Mouse (Mus musculus) induced T-regulatory cell, adult 2 months (primary cell): Measurements from ENCODE around the gene Caap1.

ENCODE experiments used
- DNase-seq: peaks from one replicate; pipeline ENCODE4 v3.0.0-alpha.2; 2012; ENCODE audit warnings: low read depth

The Caap1 gene

GRCm38 (mm10) chr4:94556265-94557054 lies at the start of gene Caap1, which contains the start of gene Gm10306:
TSS of gene Caap1 (minus strand) at chr4:94556796.
TSS of gene Gm10306 (plus strand) at chr4:94556546.
- peak; percentile 95 for DNase-seq

DNA sequence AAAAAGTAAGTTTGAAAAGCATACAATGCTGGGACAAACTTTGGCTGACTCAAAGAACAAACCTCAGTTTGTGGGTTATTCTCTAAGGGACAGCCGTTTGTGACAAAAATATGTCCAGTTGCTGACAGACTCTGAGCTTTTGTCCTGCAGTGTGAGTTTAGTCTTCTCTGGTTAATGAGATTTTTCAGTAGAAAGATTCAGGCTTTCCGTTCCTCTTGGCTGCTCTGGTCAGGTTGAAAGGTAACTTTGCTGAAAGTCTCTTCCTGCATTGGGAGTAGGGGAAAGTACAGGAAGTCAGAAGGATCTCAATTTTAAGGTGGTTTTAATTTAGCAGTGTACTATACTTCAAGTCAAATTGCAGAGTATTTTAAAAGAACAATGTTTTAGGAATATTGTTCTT lies 49.0 kb upstream of the Caap1 start:
- DNase-seq: no peak

DNA sequence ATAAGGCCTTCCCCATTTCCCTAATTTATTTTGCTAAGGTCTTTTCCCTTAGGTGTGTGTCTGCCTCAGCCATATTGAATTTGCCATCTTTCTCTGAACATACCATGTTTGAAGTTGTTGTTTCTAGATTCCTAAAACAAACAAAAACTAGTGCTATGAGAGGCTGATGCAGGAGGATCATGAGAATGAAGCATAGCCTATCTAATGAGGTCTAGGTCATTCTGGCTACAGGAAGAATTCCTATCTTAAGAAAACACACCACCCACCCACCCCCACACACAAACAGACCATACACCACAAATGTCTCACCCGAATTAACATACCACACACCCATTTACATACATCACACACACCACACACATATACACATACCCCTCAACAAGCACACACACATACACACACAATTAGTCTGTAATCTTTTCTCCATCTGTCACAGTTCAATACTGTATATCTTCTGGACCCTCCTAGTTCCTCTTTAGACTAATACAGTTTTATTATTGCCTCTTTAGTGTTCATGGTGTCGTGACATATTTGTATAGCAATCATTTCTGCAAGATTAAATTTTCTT lies 47.9 kb upstream of the Caap1 start:
- DNase-seq: no peak

GRCm38 (mm10) chr4:94603031-94603629 lies 46.5 kb upstream of the Caap1 start, which contains the start of gene Plaa:
TSS of gene Plaa (minus strand) at chr4:94603244.
- DNase-seq: peak; percentile 96

DNA sequence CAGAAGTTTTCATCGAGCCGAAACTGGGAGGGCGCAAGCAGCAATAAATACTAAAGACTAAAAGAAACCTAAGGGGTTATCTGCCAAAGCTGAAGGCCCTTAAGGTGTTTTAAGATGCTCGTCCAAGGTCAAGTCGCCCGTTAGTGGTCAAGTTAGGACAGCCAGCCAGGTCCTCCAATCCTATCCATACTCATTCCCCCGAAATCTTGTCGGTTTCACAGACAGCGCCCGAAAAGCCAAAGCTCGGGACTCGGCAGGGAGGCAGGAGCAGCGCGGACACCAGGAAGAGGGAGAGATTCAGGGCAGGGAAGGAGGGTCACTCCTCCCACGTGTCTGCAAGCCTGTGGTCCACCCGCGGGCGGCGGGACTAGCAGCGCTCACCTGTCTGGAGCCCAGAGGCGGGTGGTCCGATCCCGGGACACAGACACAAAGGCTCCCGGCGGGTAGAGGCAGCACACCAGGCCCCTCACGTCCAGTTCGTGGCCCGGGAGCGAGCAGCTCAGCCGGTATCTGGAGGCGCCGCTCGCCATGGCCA lies 46.0 kb upstream of the Caap1 start:
- no peak for DNase-seq

- peak; percentile 53 for DNase-seq
Measured at GRCm38 (mm10) chr4:94601395-94601794, 44.8 kb upstream of the Caap1 start.

DNA sequence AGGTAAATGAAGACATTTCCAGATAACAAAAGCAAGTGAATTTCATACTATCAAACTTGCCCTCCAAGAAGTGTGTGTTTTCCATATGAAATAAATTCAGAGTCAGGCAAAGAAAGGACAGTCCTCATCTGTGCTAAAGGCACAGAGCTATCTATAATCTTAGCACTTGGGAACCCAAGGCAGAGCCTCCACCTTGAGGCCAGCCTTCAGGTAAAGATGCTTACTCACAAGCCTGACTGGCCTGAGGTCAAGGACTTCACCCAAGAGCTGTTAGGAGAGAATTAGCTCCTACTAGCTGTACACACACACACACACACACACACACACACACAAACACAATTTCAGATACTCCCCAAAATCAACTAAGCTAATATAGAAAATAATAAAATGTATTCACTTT lies 36.1 kb upstream of the Caap1 start:
- no peak for DNase-seq

- DNase-seq: no peak
Measured at GRCm38 (mm10) chr4:94591765-94592381, 35.3 kb upstream of the Caap1 start.

- no peak for DNase-seq
Measured at GRCm38 (mm10) chr4:94572677-94573076, 16.1 kb upstream of the Caap1 start.

DNA sequence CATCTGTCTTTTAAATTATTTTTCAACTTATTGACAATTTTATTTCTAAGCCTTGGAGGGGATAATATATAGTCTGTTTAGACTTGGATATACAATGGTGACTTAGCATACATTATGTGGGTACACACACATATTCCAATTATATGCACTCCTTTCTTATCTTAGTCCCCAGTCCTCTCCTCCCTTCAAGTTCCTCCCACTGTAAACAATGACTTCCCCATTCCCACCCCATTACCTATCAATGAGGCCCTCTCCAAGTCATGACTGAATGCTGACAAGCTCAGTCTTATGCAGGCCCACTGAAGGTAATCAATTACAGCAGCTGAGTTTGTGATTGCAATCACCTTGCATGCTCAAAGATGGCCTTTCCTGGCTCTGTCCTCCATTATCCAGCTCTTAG lies 7.7 kb upstream of the Caap1 start:
- DNase-seq: no peak

DNA sequence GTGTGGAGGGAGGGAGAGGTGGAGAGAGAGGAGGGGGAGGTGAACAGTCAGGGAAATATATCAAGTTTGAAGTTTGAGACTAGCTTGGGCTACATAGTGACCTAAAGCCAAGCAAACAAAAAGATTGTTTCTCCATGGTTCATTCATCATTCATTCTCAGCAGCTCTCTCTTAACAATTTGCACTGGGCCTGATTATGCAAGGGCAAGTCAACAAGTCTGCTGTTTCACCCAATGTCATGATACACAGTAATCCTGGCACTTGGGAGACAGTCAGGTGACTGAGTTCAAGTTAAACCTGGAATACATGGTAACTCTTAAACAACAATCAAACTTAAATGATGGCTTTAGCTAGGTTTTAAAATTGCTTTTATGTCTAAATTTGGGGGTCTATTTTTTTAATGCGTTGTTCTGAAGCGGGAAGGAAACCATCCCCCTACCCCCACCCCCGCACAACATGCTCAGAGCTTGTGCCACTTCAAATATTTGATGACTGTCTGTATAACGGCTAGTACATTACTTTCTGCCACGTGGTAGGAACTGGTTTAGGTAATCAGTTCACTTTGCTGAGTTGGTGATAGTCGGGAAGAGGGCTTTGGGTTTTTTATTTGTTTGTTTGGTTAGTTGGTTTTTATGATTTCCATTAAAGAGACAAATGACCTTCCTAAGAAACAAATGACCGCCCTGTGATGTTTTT lies 5.5 kb upstream of the Caap1 start:
- no peak for DNase-seq

DNA sequence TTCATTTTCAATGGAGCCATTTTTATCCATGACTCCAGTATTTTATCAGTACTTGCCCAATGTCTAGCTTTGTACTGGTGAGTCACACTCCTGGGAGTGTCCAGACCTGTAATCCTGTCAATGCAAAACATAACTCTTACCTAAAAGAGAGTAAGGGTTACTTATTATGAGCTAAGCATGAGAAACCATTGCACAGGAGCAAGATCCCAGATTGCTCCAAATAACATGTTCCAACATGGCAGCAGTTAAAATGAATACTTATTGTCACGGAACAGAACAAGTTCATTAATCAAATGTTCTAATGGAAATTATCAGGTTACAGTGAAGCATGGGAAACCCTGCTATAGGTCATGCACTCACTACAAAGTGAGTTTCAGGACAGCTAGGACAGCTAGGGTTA lies 3.7 kb upstream of the Caap1 start:
- DNase-seq: no peak

DNA sequence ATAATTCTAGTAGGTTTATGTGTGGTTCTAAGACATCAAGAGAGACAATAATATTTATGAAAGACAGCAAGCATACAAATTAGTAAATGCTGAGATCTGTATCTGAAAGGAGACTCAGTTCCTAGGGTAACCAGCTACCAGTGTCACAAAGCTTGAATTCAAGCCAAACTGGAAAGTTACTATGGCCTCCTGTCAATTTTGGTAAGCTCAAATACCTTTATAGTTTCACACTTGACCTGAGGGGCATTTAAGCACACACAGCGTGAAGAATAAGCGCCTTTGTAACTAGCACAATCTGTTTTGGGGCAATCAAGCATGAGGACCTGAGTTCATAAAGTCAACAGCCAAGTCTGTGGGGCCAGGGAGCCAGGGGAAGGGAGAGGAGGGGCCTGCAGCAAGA lies 2.7 kb upstream of the Caap1 start:
- no peak for DNase-seq

- no peak for DNase-seq
Measured at GRCm38 (mm10) chr4:94557145-94557544, 549 bp upstream of the Caap1 start.

DNA sequence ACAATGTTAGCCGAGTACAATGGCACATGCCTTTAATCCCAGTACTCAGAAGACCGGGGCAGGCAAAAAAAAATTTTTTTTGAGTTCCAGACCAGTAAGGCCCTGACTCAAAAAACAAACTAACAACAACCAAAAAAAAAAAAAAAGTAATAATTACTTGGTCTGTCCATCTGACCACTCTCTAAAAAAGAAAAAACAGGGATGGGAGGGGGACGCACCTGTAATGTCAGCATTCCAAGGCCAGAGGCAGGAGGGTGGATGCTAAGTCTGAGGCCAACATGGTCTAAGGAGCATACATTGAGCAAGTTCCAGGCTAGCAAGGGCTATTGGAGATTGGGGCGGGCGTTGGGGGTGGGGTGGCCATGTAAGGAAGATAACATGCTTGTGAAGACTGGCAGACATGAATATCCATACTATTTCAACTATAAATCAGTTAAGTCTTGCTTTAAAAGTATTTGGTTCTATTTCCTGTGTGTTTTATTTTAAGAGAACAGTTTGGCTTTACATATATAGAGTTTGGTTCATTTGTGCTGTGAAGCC lies 1.6 kb downstream of the Caap1 start:
- DNase-seq: no peak

DNA sequence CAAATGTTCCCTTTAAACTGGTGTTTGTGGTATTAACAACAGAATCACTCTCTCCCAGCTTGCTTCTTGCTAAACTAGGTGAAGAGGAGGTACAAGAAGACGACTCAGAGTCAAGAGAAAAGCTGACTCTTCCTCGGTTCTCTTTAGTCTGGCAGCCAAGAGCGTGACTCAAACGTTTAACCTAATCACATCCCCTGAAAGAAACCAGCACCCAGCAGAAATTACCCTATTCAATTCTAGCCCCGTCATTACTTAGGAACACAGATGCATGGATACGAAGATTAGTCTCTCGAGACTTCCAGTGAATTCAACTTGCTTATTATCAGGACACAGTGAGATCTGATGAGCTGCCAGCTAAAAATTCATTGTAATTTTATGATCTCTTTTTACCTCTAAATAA lies 12.3 kb downstream of the Caap1 start:
- no peak for DNase-seq

DNA sequence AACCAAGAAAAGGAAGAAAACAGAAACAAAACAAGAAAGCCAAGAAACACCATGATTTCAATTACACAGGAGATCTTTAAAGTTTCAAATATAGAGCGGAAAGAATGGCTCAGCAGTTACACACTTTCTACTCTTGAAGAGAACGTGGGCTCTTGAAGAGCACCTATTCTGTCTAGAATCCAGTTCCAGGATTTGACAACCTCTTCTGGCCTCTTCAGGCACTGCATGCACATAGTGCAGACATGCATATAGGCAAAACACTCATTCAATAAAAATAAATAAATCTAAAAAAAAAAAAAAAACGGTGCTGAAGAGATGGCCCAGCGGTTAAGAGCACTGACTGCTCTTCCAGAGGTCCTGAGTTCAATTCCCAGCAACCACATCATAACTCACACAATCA lies 13.6 kb downstream of the Caap1 start:
- no peak for DNase-seq

- DNase-seq: no peak
Measured at GRCm38 (mm10) chr4:94533205-94533604, 23.4 kb downstream of the Caap1 start.

- DNase-seq: no peak
Measured at GRCm38 (mm10) chr4:94529448-94529847, 27.1 kb downstream of the Caap1 start.

DNA sequence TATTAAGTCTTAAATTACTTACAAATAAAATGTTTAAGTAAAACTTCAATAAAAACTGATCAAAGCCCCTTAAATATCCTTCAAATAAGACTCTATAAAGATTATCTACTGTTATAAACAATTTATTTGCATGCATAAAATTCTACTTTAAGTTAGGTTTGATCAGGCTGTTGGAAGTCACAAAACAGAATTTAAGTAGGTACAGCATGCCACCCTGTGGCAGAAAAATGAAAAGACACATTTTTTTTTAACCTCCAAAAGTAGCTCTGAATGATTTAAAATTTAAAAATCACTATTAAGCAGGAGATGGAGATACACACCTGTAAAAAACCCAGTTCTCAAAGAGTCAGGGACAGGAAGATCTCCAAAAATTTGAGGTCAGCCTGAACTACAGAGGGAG lies 33.3 kb downstream of the Caap1 start:
- peak; percentile 33 for DNase-seq

DNA sequence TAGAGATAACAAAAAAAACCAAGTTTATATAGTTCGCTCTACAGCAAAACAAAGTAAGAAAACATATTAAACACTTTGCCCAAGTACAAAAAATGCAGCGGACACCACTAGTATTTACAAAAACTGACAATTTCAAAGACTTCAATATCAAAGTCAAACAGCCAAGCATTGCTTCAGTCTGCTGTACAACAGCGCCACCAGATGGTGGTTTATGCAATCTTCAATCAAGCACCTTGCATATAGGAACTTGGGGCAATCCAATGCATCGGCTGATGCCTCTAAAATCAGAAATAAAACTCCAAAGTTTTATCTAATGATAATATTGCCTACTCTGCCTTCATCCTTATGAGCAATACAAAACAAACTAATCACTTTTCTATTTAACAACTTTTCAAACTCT lies 39.0 kb downstream of the Caap1 start:
- peak; percentile 67 for DNase-seq

DNA sequence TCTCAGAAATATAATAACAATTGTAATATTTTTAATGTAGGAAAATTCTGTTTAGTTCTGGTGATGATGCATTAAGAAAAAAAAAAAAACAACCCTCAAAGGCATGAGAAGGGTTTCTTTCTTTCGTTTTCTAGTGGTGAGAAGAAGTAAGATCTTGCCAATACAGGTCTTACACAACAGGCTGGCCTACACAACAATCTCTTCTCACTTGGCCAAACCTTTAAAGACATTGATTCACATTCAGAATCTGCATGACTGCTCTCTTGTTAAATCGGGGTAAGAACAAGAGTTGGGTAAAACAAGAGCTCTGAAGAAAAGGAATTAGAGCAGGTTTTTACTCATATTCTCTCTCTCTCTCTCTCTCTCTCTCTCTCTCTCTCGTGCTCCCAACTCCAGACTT lies 41.2 kb downstream of the Caap1 start:
- no peak for DNase-seq
